ENCODE assay signal across 8 mouse cellular contexts in the genomic region with DNA sequence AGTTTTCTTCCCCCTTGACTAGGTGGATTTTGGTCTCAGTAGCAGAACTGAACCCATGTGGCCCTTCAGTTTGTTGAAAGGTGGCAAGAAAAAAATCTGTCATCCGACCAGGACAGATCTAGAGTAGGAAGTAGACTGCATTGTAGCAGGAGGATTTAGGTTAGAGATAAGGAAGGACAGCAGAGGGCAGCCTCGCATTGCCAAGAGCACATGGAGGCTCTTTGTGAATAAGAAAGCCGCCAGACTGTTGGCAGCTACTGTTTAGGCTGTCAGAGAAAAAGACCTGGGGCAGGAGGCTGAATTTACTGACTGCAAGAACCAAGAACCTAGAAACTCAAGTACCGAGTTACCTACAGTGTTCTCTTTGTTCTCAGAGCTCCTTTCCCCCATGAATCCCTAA. TPM values are rescaled to one million over a fixed set of nuclear protein-coding genes. Genes with fewer than 3 reads are reported as not detected.
DNase-seq lines count a peak whose midpoint lies in the region; ATAC-seq and TF ChIP-seq lines count a peak whose summit lies in the region.

No protein-coding gene starts in this region.

- intact Hi-C loops in heart, postnatal 25 days (cut with DNase I): loop anchor here (10.0 kb wide), 1 partner anchor 193 kb away; no protein-coding TSS in a partner anchor

- DNase-seq in heart, postnatal 25 days (ENCODE audit: low spot score): no peak
- DNase-seq in A20 (ENCODE audit: low read depth, low spot score): peak; percentile 36
- DNase-seq in embryo, embryonic 10.5 days (ENCODE audit: low spot score): peak; percentile 60
- peak; percentile 8 for DNase-seq in limb, embryonic 14.5 days (ENCODE audit: low spot score)
- no peak for DNase-seq in layer of hippocampus, adult 11-12 months (ENCODE audit: low spot score)
- DNase-seq in c-Kit-positive CD71-positive TER-119-positive erythroid progenitor cells, embryonic 14.5 days (ENCODE audit: low spot score): no peak

- 0 out of 2 replicates have a peak overlapping the region, but pooled peaks have one; percentile 41 for H3K27ac ChIP-seq in heart, embryonic 11.5 days (ENCODE audit: low read depth, low read length)
- H3K27ac ChIP-seq in limb, embryonic 14.5 days (replicated peaks; ENCODE audit: low read depth, low read length): no peak overlapping the region
- no peak overlapping the region for H3K27ac ChIP-seq in kidney, embryonic 16.5 days (ENCODE audit: low read length)

- WGBS in heart, embryonic 11.5 days (ENCODE audit: insufficient replicate concordance): 12% methylated on average over 4 of the region's 4 CpGs
- WGBS in limb, embryonic 14.5 days: 22% methylated on average over 4 of the region's 4 CpGs
- WGBS in kidney, embryonic 16.5 days: 28% methylated on average over 4 of the region's 4 CpGs

- H3K27me3 ChIP-seq in heart, embryonic 11.5 days (ENCODE audit: control insufficient read depth, insufficient read depth, low read length): no peaks in the 10 kb centered on the region
- H3K27me3 ChIP-seq in limb, embryonic 14.5 days (ENCODE audit: control insufficient read depth, insufficient read depth, low read length): no peaks in the 10 kb centered on the region
- no peaks in the 10 kb centered on the region for H3K27me3 ChIP-seq in kidney, embryonic 16.5 days (ENCODE audit: insufficient read depth, low read length)

- H3K36me3 ChIP-seq in heart, embryonic 11.5 days (ENCODE audit: control insufficient read depth, insufficient read depth, low read length): peaks cover 7% of the 10 kb centered on the region
- H3K36me3 ChIP-seq in limb, embryonic 14.5 days (ENCODE audit: control insufficient read depth, insufficient read depth, low read length): no peaks in the 10 kb centered on the region
- peaks cover 5% of the 10 kb centered on the region; the same call in 1 of the 2 replicates for H3K36me3 ChIP-seq in kidney, embryonic 16.5 days (ENCODE audit: insufficient read depth, low read length)

- no peak overlapping the region for H3K4me3 ChIP-seq in heart, embryonic 11.5 days (ENCODE audit: low read depth, low read length)
- no peak overlapping the region for H3K4me3 ChIP-seq in limb, embryonic 14.5 days (replicated peaks; ENCODE audit: low read length)
- no peak overlapping the region for H3K4me3 ChIP-seq in kidney, embryonic 16.5 days (ENCODE audit: low read length)

- H3K9ac ChIP-seq in heart, embryonic 11.5 days (ENCODE audit: low read depth, low read length): no peak overlapping the region
- no peak overlapping the region for H3K9ac ChIP-seq in limb, embryonic 14.5 days (ENCODE audit: low read depth, low read length, severe bottlenecking)
- H3K9ac ChIP-seq in kidney, embryonic 16.5 days (replicated peaks; ENCODE audit: low read length): no peak overlapping the region

- H3K4me2 ChIP-seq in heart, embryonic 11.5 days: no peak overlapping the region
- no peak overlapping the region for H3K4me2 ChIP-seq in limb, embryonic 14.5 days (replicated peaks; ENCODE audit: low read depth, low read length, severe bottlenecking)
- H3K4me2 ChIP-seq in kidney, embryonic 16.5 days (replicated peaks; ENCODE audit: low read depth, low read length): no peak overlapping the region

- ATAC-seq in heart, embryonic 11.5 days (replicated peaks; ENCODE audit: insufficient number of reproducible peaks, low FRiP score, low TSS enrichment): no peak
- no peak for ATAC-seq in limb, embryonic 14.5 days (ENCODE audit: low FRiP score, low read depth)
- no peak for ATAC-seq in kidney, embryonic 16.5 days (ENCODE audit: low FRiP score, low TSS enrichment)

- H3K4me1 ChIP-seq in heart, embryonic 11.5 days (ENCODE audit: control insufficient read depth, insufficient read depth, low read length): 0 out of 2 replicates have a peak, but pooled peaks cover 9% of the 10 kb centered on the region
- no peaks in the 10 kb centered on the region for H3K4me1 ChIP-seq in limb, embryonic 14.5 days (ENCODE audit: control insufficient read depth, insufficient read depth, low read length)
- H3K4me1 ChIP-seq in kidney, embryonic 16.5 days (ENCODE audit: insufficient read depth, low read length): no peaks in the 10 kb centered on the region

- no peak for TF ChIP-seq POLR2A in limb, embryonic 14.5 days (IDR thresholded peaks at IDR 0.05; ENCODE audit: borderline replicate concordance, extremely low read depth, insufficient read depth, insufficient read length)

- H3K9me3 ChIP-seq in heart, embryonic 11.5 days (replicated peaks; ENCODE audit: control insufficient read depth, low read length): no peaks in the 10 kb centered on the region
- H3K9me3 ChIP-seq in limb, embryonic 14.5 days (ENCODE audit: control insufficient read depth, low read length): no peaks in the 10 kb centered on the region
- H3K9me3 ChIP-seq in kidney, embryonic 16.5 days (ENCODE audit: low read length): no peaks in the 10 kb centered on the region

RNA-seq across cellular contexts. Expression of gene Gm4353, which starts 47.0 kb away (rescaled TPM):
- polyA plus RNA-seq in heart, embryonic 11.5 days (2014; fragmentation: Nextera tagmentation; extraction: Ambion mirVana): 0.76 TPM in 1 of 2 replicates, not detected in the other
- total RNA-seq in heart, postnatal 25 days (2021): 1 to 10 TPM in 1 of 2 experiments, under 1 TPM in 1; 0.62 to 1.1 TPM
- polyA plus RNA-seq in limb, embryonic 14.5 days (2012; rRNA removed): 0.79 and 0.87 TPM in 2 replicates
- polyA plus RNA-seq in limb, embryonic 14.5 days (2014; fragmentation: Nextera tagmentation; extraction: Ambion mirVana): 1.1 and 1.4 TPM in 2 replicates
- polyA plus RNA-seq in kidney, embryonic 16.5 days (2015; fragmentation: Nextera tagmentation; extraction: Ambion mirVana): 1.1 and 2.7 TPM in 2 replicates

Comparison
In these comparisons a context has a peak if more than half of its experiments do, and no peak if none do; other contexts are left out.
1. DNase-seq: peak in A20 (single experiment), embryo, embryonic 10.5 days (single experiment) and limb, embryonic 14.5 days (single experiment); none in heart, postnatal 25 days (single experiment), layer of hippocampus, adult 11-12 months (single experiment) and c-Kit-positive CD71-positive TER-119-positive erythroid progenitor cells, embryonic 14.5 days (single experiment).